Comparison of ENCODE assay signal across 8 mouse cellular contexts in genomic region chr1:34842887-34843618, GRCm38 (mm10). TPM values are rescaled to one million over a fixed set of nuclear protein-coding genes. Genes with fewer than 3 reads are reported as not detected.
DNase-seq lines count a peak whose midpoint lies in the region; ATAC-seq lines count a peak whose summit lies in the region.

TSS of gene Fam168b (minus strand) at chr1:34843065.

- DNase-seq in adipocyte (ENCODE audit: low spot score) = peak; percentile 87
- peak; percentile 90 for DNase-seq in embryo, embryonic 10 days (ENCODE audit: low spot score)
- peak; percentile 87 for DNase-seq in gastrocnemius, postnatal 14 days
- peak; percentile 82 to 94 for DNase-seq in left cerebral cortex, postnatal 10 days (ENCODE audit: extremely low spot score in 1 of 2, low spot score in 2 of 2)
- DNase-seq in right cerebral cortex, postnatal 25 days = peak; percentile 89
- DNase-seq in urinary bladder, postnatal 4 days (ENCODE audit: low spot score in 2 of 2) = peak; percentile 85 to 86

- intact Hi-C loops in gastrocnemius, postnatal 14 days (cut with DNase I; ENCODE audit: low total_unique reads) = no loop called here
- intact Hi-C loops in left cerebral cortex, postnatal 10 days (cut with DNase I) = no loop called here

- ATAC-seq in inflammation-experienced regulatory T-cells, adult 6 months = peak; percentile 81
- ATAC-seq in megakaryocyte-erythroid progenitor cell, adult 5-6 weeks (replicated peaks; ENCODE audit: low FRiP score, low TSS enrichment, poor library complexity, severe bottlenecking) = peak; percentile 62

RNA-seq across cellular contexts. Expression of gene Fam168b, which starts in this region (rescaled TPM):
- total RNA-seq in gastrocnemius, postnatal 14 days (2021) = 10 to 100 TPM; 35.2 to 39.5 TPM
- 10 to 100 TPM; 15.0 to 27.8 (median 19.4) TPM for polyA plus RNA-seq in inflammation-experienced regulatory T-cells, adult 6 months (2017; shearing (Covaris generic))
- 100 to 1,000 TPM; 227 to 237 TPM for total RNA-seq in left cerebral cortex, postnatal 10 days (2021)
- total RNA-seq in megakaryocyte-erythroid progenitor cell, adult 5-6 weeks (2014; fragmentation: Nextera tagmentation) = 49.0 and 63.7 TPM in 2 replicates
- total RNA-seq in megakaryocyte-erythroid progenitor cell, adult 5-6 weeks (2017) = 48.1 and 62.1 TPM in 2 replicates

Comparison
In these comparisons a context has a peak if more than half of its experiments do, and no peak if none do; other contexts are left out.
1. Peak in every context shown above with its lines: DNase-seq and ATAC-seq.